Mouse (Mus musculus) CH12.LX (cell line): Measurements from ENCODE around the gene Cx3cr1. TPM values are rescaled to one million over a fixed set of nuclear protein-coding genes. Genes with fewer than 3 reads are reported as not detected.

Experiments
- DNase-seq: peaks from one replicate; pipeline ENCODE4 v3.0.0-alpha.2; 2013; ENCODE audit errors: extremely low read depth
- H3K27ac ChIP-seq: 2 replicates; pipeline ENCODE4 v1.5.1; 2012; ENCODE audit warnings: low read depth, mild to moderate bottlenecking, control low read depth, moderate library complexity; ENCODE audit not compliant: insufficient read depth
- H3K27me3 ChIP-seq: replicated peaks from 2 replicates; pipeline ENCODE3; 2012; ENCODE audit warnings: inconsistent platforms
- H3K36me3 ChIP-seq, 2 experiments: replicated peaks in 1 of 2; 2 replicates each; pipeline versions ENCODE3 to v1.6.1; 2012; ENCODE audit warnings: inconsistent platforms in 1 of 2, low read length in 1 of 2, mild to moderate bottlenecking in 1 of 2, mixed read lengths in 1 of 2, moderate library complexity in 1 of 2; ENCODE audit not compliant: control insufficient read depth in 1 of 2, insufficient read depth in 1 of 2
- H3K4me1 ChIP-seq, 2 experiments: 2 replicates each; pipeline ENCODE4 v1.6.1; 2012; ENCODE audit warnings: inconsistent platforms in 1 of 2, moderate library complexity in 1 of 2; ENCODE audit not compliant: insufficient read depth in 2 of 2, control insufficient read depth in 1 of 2
- H3K4me2 ChIP-seq: 2 replicates; pipeline ENCODE4 v1.6.1; 2012; ENCODE audit warnings: low read depth, mild to moderate bottlenecking, control low read depth; ENCODE audit not compliant: poor library complexity, insufficient read depth, severe bottlenecking
- H3K4me3 ChIP-seq, 3 experiments: fragments of 150-350 bp in 1 of 3; sonication (generic) in 1 of 3; replicated peaks in 1 of 3; 2 replicates each; pipeline versions ENCODE3 to v1.5.1; 2011 to 2012; ENCODE audit warnings: low read depth in 2 of 3, low read length in 2 of 3, mild to moderate bottlenecking in 2 of 3, moderate library complexity in 2 of 3, control low read depth in 1 of 3, improper control_type of control experiment in 1 of 3, inconsistent platforms in 1 of 3, mixed read lengths in 1 of 3; ENCODE audit not compliant: poor library complexity in 1 of 3
- H3K79me2 ChIP-seq: replicated peaks from 2 replicates; pipeline ENCODE4 v1.6.1; 2012; ENCODE audit warnings: mild to moderate bottlenecking, moderate library complexity; ENCODE audit not compliant: control insufficient read depth, poor library complexity, insufficient read depth, severe bottlenecking; ENCODE audit errors: extremely low read depth
- H3K9ac ChIP-seq: 2 replicates; pipeline ENCODE4 v1.6.1; 2012; ENCODE audit warnings: low read depth, mild to moderate bottlenecking, control low read depth, moderate library complexity; ENCODE audit not compliant: insufficient read depth
- H3K9me3 ChIP-seq: replicated peaks from 2 replicates; pipeline ENCODE3; 2012; ENCODE audit warnings: low read length, inconsistent platforms, mixed read lengths
- CHD2 ChIP-seq: IDR thresholded peaks from 2 replicates; pipeline ENCODE4 v1.6.1; 2011; ENCODE audit warnings: low read length, improper control_type of control experiment
- E2F4 ChIP-seq: IDR thresholded peaks from 2 replicates; pipeline ENCODE4 v1.6.1; 2011; ENCODE audit warnings: low read depth, low read length, improper control_type of control experiment; ENCODE audit not compliant: insufficient replicate concordance
- ELF1 ChIP-seq: IDR thresholded peaks from 2 replicates; pipeline ENCODE4 v1.6.1; 2014; ENCODE audit warnings: low read depth, mild to moderate bottlenecking, inconsistent platforms, low read length, improper control_type of control experiment
- EP300 ChIP-seq: IDR thresholded peaks from 2 replicates; pipeline ENCODE4 v1.6.1; 2011; ENCODE audit warnings: low read length, improper control_type of control experiment
- KAT2A ChIP-seq: IDR thresholded peaks from 2 replicates; pipeline ENCODE4 v1.6.1; 2012; ENCODE audit warnings: low read length, improper control_type of control experiment, inconsistent platforms; ENCODE audit not compliant: insufficient replicate concordance
- MEF2A ChIP-seq: IDR thresholded peaks from 2 replicates; pipeline ENCODE4 v1.6.1; 2014; ENCODE audit warnings: low read depth, mild to moderate bottlenecking, inconsistent platforms, low read length, improper control_type of control experiment, borderline replicate concordance
- MXI1 ChIP-seq: IDR thresholded peaks from 2 replicates; pipeline ENCODE4 v1.6.1; 2011; ENCODE audit warnings: mild to moderate bottlenecking, low read depth, low read length, improper control_type of control experiment
- NRF1 ChIP-seq: IDR thresholded peaks from 2 replicates; pipeline ENCODE4 v1.6.1; 2014; ENCODE audit warnings: low read depth, mild to moderate bottlenecking, inconsistent platforms, low read length, improper control_type of control experiment, moderate library complexity
- POLR2AphosphoS2 ChIP-seq: IDR thresholded peaks from 2 replicates; pipeline ENCODE4 v1.6.1; 2011; ENCODE audit warnings: low read depth, low read length, improper control_type of control experiment
- RCOR1 ChIP-seq: conservative IDR thresholded peaks from 2 replicates; pipeline ENCODE4 v1.6.1; 2012; ENCODE audit warnings: low read depth, mild to moderate bottlenecking, inconsistent platforms, low read length, improper control_type of control experiment
- SIN3A ChIP-seq: IDR thresholded peaks from 2 replicates; pipeline ENCODE4 v1.6.1; 2012; ENCODE audit warnings: low read length, improper control_type of control experiment, inconsistent platforms
- SMC3 ChIP-seq: IDR thresholded peaks from 2 replicates; pipeline ENCODE4 v1.6.1; 2011; ENCODE audit warnings: low read depth, low read length, improper control_type of control experiment
- TCF12 ChIP-seq: IDR thresholded peaks from 2 replicates; pipeline ENCODE4 v1.6.1; 2014; ENCODE audit warnings: low read depth, mild to moderate bottlenecking, inconsistent platforms, low read length, improper control_type of control experiment
- UBTF ChIP-seq: IDR thresholded peaks from 2 replicates; pipeline ENCODE4 v1.6.1; 2012; ENCODE audit warnings: low read depth, mild to moderate bottlenecking, inconsistent platforms, low read length, improper control_type of control experiment, moderate library complexity
- ZC3H11A ChIP-seq: IDR thresholded peaks from 2 replicates; pipeline ENCODE4 v1.6.1; 2012; ENCODE audit warnings: low read depth, mild to moderate bottlenecking, inconsistent platforms, low read length, improper control_type of control experiment
- ZKSCAN1 ChIP-seq: IDR thresholded peaks from 2 replicates; pipeline ENCODE4 v1.6.1; 2012; ENCODE audit warnings: low read depth, inconsistent platforms, low read length, improper control_type of control experiment, borderline replicate concordance
- ZNF384 ChIP-seq: IDR thresholded peaks from 2 replicates; pipeline ENCODE4 v1.6.1; 2012; ENCODE audit warnings: low read depth, low read length, improper control_type of control experiment, inconsistent platforms
- dilution Hi-C: fragments of 300-500 bp; cut with MboI; formaldehyde crosslinking; loops from 2 replicates; pipeline ENCODE4 v1.14.3; 2020; ENCODE audit warnings: low sequenced_read_pairs; ENCODE audit not compliant: extremely low pct_unique_long_range_greater_than_20kb, extremely low pct_ligation_motif_present
- in situ Hi-C: fragments of 300-500 bp; cut with MboI; formaldehyde crosslinking; loops from 3 replicates; pipeline ENCODE4 v1.14.3; 2019; ENCODE audit warnings: low sequenced_read_pairs, low pct_ligation_motif_present, low pct_unique_long_range_greater_than_20kb, mixed read lengths
- polyA plus RNA-seq: library from polyadenylated mRNA; unstranded; fragments of >175 nt; gene quantifications from 2 replicates; pipeline ENCODE4 v1.2.1, GENCODE M21; 2012; ENCODE audit warnings: low read depth; ENCODE audit not compliant: insufficient read length
- total RNA-seq, 2 experiments: library from RNA; depleted of rRNA; stranded (reverse); fragments of 300-350 nt in 1 of 2; fragments of >200 nt in 1 of 2; gene quantifications; 2 replicates each; pipeline ENCODE4 v1.2.3; 2012 to 2014

Gene Cx3cr1
- total and polyA plus RNA-seq, 3 experiments: 0.06 TPM; not detected in 2

GRCm38 (mm10) chr9:119991310-119991709, 78.4 kb downstream of the Cx3cr1 start:
- H3K79me2 ChIP-seq: no peaks in the 10 kb centered on the region
- H3K36me3 ChIP-seq: no peaks in the 10 kb centered on the region
- no peak overlapping the region for H3K27ac ChIP-seq
- DNase-seq: no peak
- no peak overlapping the region for H3K4me3 ChIP-seq
- in situ Hi-C loops: no loop called here
- no peak overlapping the region for H3K4me2 ChIP-seq
- no peak for TF ChIP-seq EP300
- TF ChIP-seq, all 38 proteins: peak for 0
- H3K27me3 ChIP-seq: no peaks in the 10 kb centered on the region
- H3K9ac ChIP-seq: no peak overlapping the region
- H3K9me3 ChIP-seq: no peaks in the 10 kb centered on the region
- H3K4me1 ChIP-seq: peaks cover 20 to 42% of the 10 kb centered on the region in 2 experiments
- dilution Hi-C loops: no loop called here

- Histone ChIP-seq H3K79me2 (no peaks in the 10 kb centered on the region), H3K4me3 (no peak overlapping the region), H3K27ac (no peak overlapping the region), H3K9me3 (no peaks in the 10 kb centered on the region), H3K4me2 (no peak overlapping the region; the same call in 1 of the 2 replicates), H3K36me3 (no peaks in the 10 kb centered on the region), H3K9ac (no peak overlapping the region), H3K27me3 (peaks cover 6% of the 10 kb centered on the region), H3K4me1 (peaks cover 6 to 34% of the 10 kb centered on the region in 2 experiments)
- DNase-seq: peak; percentile 90
- in situ Hi-C loops: no loop called here
- TF ChIP-seq SMC3: no peak
- TF ChIP-seq NRF1: peak; percentile 9; the same call in 1 of the 2 replicates
- no peak for TF ChIP-seq E2F4
- no peak; the same call in 1 of the 2 replicates for TF ChIP-seq ZKSCAN1
- TF ChIP-seq MEF2A: peak; percentile 35; the same call in 1 of the 2 replicates
- TF ChIP-seq ZC3H11A: no peak
- TF ChIP-seq ELF1: 0 out of 2 replicates have a peak, but pooled peaks have one; percentile 9
- 0 out of 2 replicates have a peak, but pooled peaks have one; percentile 30 for TF ChIP-seq CHD2
- no peak for TF ChIP-seq SIN3A
- TF ChIP-seq TCF12: peak; percentile 26; the same call in 1 of the 2 replicates
- TF ChIP-seq UBTF: no peak
- peak; percentile 94 for TF ChIP-seq ZNF384
- TF ChIP-seq POLR2AphosphoS2: no peak
- TF ChIP-seq KAT2A: no peak
- peak; percentile 53; the same call in 1 of the 2 replicates for TF ChIP-seq EP300
- no peak for TF ChIP-seq RCOR1
- no peak for TF ChIP-seq MXI1
- dilution Hi-C loops: no loop called here
These were observed 81.4 kb downstream of the Cx3cr1 start for GRCm38 (mm10) chr9:119988304-119988703.
